Mouse (Mus musculus) stomach, embryonic 14.5 days (tissue): ENCODE measurements around the gene Pawr. TPM values are rescaled to one million over a fixed set of nuclear protein-coding genes. Genes with fewer than 3 reads are reported as not detected.

Experiments
- ATAC-seq: fragments of 200-750 bp; cut with Nextera tagmentation; 2 replicates; pipeline ENCODE4 v1.8.0; 2017; ENCODE audit warnings: low read depth, moderate TSS enrichment; ENCODE audit not compliant: insufficient number of reproducible peaks, insufficient read depth, low FRiP score
- H3K27ac ChIP-seq: fragments of 300-500 bp; sonication (generic); 2 replicates; pipeline ENCODE4 v1.5.1; 2014; ENCODE audit warnings: mild to moderate bottlenecking, low read length, moderate library complexity, mixed read lengths
- H3K27me3 ChIP-seq: fragments of 300-500 bp; sonication (generic); 2 replicates; pipeline ENCODE4 v1.6.1; 2014; ENCODE audit warnings: low read length, control low read depth, mixed read lengths; ENCODE audit not compliant: control insufficient read depth, insufficient read depth
- H3K36me3 ChIP-seq: fragments of 300-500 bp; sonication (generic); 2 replicates; pipeline ENCODE4 v1.6.1; 2014; ENCODE audit warnings: mild to moderate bottlenecking, control low read depth, low read length, moderate library complexity, mixed read lengths; ENCODE audit not compliant: control insufficient read depth, insufficient read depth
- H3K4me1 ChIP-seq: fragments of 300-500 bp; sonication (generic); 2 replicates; pipeline ENCODE4 v1.6.1; 2014; ENCODE audit warnings: low read length, control low read depth, mixed read lengths; ENCODE audit not compliant: control insufficient read depth, insufficient read depth
- H3K4me2 ChIP-seq: fragments of 300-500 bp; sonication (generic); replicated peaks from 2 replicates; pipeline ENCODE4 v1.6.1; 2014; ENCODE audit warnings: low read depth, low read length, control low read depth
- H3K4me3 ChIP-seq: fragments of 300-500 bp; sonication (generic); 2 replicates; pipeline ENCODE4 v1.5.1; 2014; ENCODE audit warnings: low read depth, low read length, control low read depth
- H3K9ac ChIP-seq: fragments of 300-500 bp; sonication (generic); replicated peaks from 2 replicates; pipeline ENCODE4 v1.6.1; 2014; ENCODE audit warnings: low read depth, mild to moderate bottlenecking, control low read depth, low read length, moderate library complexity, mixed read lengths
- H3K9me3 ChIP-seq: fragments of 300-500 bp; sonication (generic); 2 replicates; pipeline ENCODE4 v1.6.1; 2016; ENCODE audit warnings: low read depth, low read length, control low read depth; ENCODE audit not compliant: control insufficient read depth
- WGBS: fragments of 180-500 bp; shearing (Covaris S2); extraction: QIAGEN DNeasy Blood & Tissue Kit; methylation state at CpG from one replicate; pipeline ENCODE4 v1.1.7; 2014; 5-methylcytosine and 5-hydroxymethylcytosine counted together
- polyA plus RNA-seq: library from polyadenylated mRNA; unstranded; fragments of >200 nt; fragmentation: Nextera tagmentation; extraction: Ambion mirVana; gene quantifications from 2 replicates; pipeline ENCODE4 v1.2.1, GENCODE M21; 2014

Gene Pawr
- polyA plus RNA-seq, 1 experiment from 2014 or later = 13.5 TPM

GRCm38 (mm10) chr10:108378479-108378878, 46.6 kb downstream of the Pawr start:
- no peak overlapping the region for H3K27ac ChIP-seq
- WGBS = 72% methylated on average over 5 of the region's 5 CpGs
- H3K9ac ChIP-seq = no peak overlapping the region
- no peaks in the 10 kb centered on the region for H3K27me3 ChIP-seq
- ATAC-seq = no peak
- no peak overlapping the region for H3K4me3 ChIP-seq
- H3K36me3 ChIP-seq = peaks cover 3% of the 10 kb centered on the region; the same call in 1 of the 2 replicates
- H3K9me3 ChIP-seq = no peaks in the 10 kb centered on the region
- H3K4me1 ChIP-seq = no peaks in the 10 kb centered on the region
- no peak overlapping the region for H3K4me2 ChIP-seq

- H3K27ac ChIP-seq = no peak overlapping the region
- H3K4me3 ChIP-seq = no peak overlapping the region
- WGBS = 89% methylated on average over 10 of the region's 10 CpGs
- H3K9ac ChIP-seq = no peak overlapping the region
- H3K9me3 ChIP-seq = no peaks in the 10 kb centered on the region
- no peaks in the 10 kb centered on the region; the same call in 1 of the 2 replicates for H3K4me1 ChIP-seq
- peaks cover 4% of the 10 kb centered on the region; the same call in 1 of the 2 replicates for H3K36me3 ChIP-seq
- no peak overlapping the region for H3K4me2 ChIP-seq
- ATAC-seq = no peak
- H3K27me3 ChIP-seq = no peaks in the 10 kb centered on the region
Observed at GRCm38 (mm10) chr10:108380715-108381114, 48.8 kb downstream of the Pawr start.

GRCm38 (mm10) chr10:108384153-108384769, 52.3 kb downstream of the Pawr start:
- H3K27ac ChIP-seq = no peak overlapping the region
- no peak overlapping the region for H3K9ac ChIP-seq
- no peak overlapping the region for H3K4me3 ChIP-seq
- ATAC-seq = no peak
- no peak overlapping the region for H3K4me2 ChIP-seq
- H3K9me3 ChIP-seq = no peaks in the 10 kb centered on the region
- H3K4me1 ChIP-seq = peaks cover 3% of the 10 kb centered on the region; the same call in 1 of the 2 replicates
- 79% methylated on average over 9 of the region's 9 CpGs for WGBS
- no peaks in the 10 kb centered on the region for H3K27me3 ChIP-seq
- peaks cover 4% of the 10 kb centered on the region; the same call in 1 of the 2 replicates for H3K36me3 ChIP-seq

- Histone ChIP-seq H3K4me2 (no peak overlapping the region), H3K4me3 (no peak overlapping the region), H3K27me3 (no peaks in the 10 kb centered on the region), H3K9ac (no peak overlapping the region), H3K9me3 (no peaks in the 10 kb centered on the region), H3K36me3 (peaks cover 4% of the 10 kb centered on the region; the same call in 1 of the 2 replicates), H3K27ac (no peak overlapping the region), H3K4me1 (peaks cover 11% of the 10 kb centered on the region; the same call in 1 of the 2 replicates)
- 36% methylated on average over 5 of the region's 5 CpGs for WGBS
- ATAC-seq = no peak
Observed at GRCm38 (mm10) chr10:108385480-108385955, 53.6 kb downstream of the Pawr start.

- H3K4me2 ChIP-seq = no peak overlapping the region
- H3K9me3 ChIP-seq = no peaks in the 10 kb centered on the region
- H3K9ac ChIP-seq = no peak overlapping the region
- peaks cover 11% of the 10 kb centered on the region; the same call in 1 of the 2 replicates for H3K4me1 ChIP-seq
- no peak overlapping the region for H3K4me3 ChIP-seq
- WGBS = 80% methylated on average over 8 of the region's 8 CpGs
- ATAC-seq = no peak
- H3K27ac ChIP-seq = no peak overlapping the region
- no peaks in the 10 kb centered on the region for H3K27me3 ChIP-seq
- peaks cover under 1% of the 10 kb centered on the region; the same call in 1 of the 2 replicates for H3K36me3 ChIP-seq
Observed at GRCm38 (mm10) chr10:108388410-108388915, 56.5 kb downstream of the Pawr start.

GRCm38 (mm10) chr10:108389178-108389926, 57.4 kb downstream of the Pawr start:
- 39% methylated on average over 5 of the region's 5 CpGs for WGBS
- H3K9me3 ChIP-seq = no peaks in the 10 kb centered on the region
- ATAC-seq = no peak
- H3K36me3 ChIP-seq = no peaks in the 10 kb centered on the region
- H3K4me1 ChIP-seq = peaks cover 11% of the 10 kb centered on the region; the same call in 1 of the 2 replicates
- H3K27ac ChIP-seq = peak overlapping the region; percentile 15; the same call in 1 of the 2 replicates
- no peak overlapping the region for H3K4me2 ChIP-seq
- H3K27me3 ChIP-seq = no peaks in the 10 kb centered on the region
- H3K9ac ChIP-seq = no peak overlapping the region
- H3K4me3 ChIP-seq = no peak overlapping the region

- Histone ChIP-seq H3K9ac (no peak overlapping the region), H3K27ac (0 out of 2 replicates have a peak overlapping the region, but pooled peaks have one; percentile 15), H3K4me1 (peaks cover 11% of the 10 kb centered on the region; the same call in 1 of the 2 replicates), H3K4me3 (no peak overlapping the region), H3K4me2 (no peak overlapping the region), H3K9me3 (no peaks in the 10 kb centered on the region), H3K27me3 (no peaks in the 10 kb centered on the region), H3K36me3 (no peaks in the 10 kb centered on the region)
- WGBS = 14% methylated on average over 4 of the region's 4 CpGs
- ATAC-seq = peak; percentile 85
Observed at GRCm38 (mm10) chr10:108389927-108390287, 58.0 kb downstream of the Pawr start.

GRCm38 (mm10) chr10:108391370-108391902, 59.5 kb downstream of the Pawr start:
- 82% methylated on average over 15 of the region's 15 CpGs for WGBS
- Histone ChIP-seq H3K9ac (no peak overlapping the region), H3K9me3 (no peaks in the 10 kb centered on the region), H3K36me3 (no peaks in the 10 kb centered on the region), H3K4me2 (no peak overlapping the region), H3K27ac (no peak overlapping the region), H3K4me1 (peaks cover 11% of the 10 kb centered on the region; the same call in 1 of the 2 replicates), H3K4me3 (no peak overlapping the region), H3K27me3 (no peaks in the 10 kb centered on the region)
- no peak for ATAC-seq
